Mouse (Mus musculus) lung, postnatal 36 days (tissue): ENCODE results near the gene Dzank1.
A peak's percentile ranks its signal among the peaks of the same experiment; 100 is the strongest.

Experiments used
- DNase-seq: peaks from one replicate; pipeline ENCODE4 v3.0.0; 2022; ENCODE audit warnings: mixed read lengths

The Dzank1 gene

GRCm38 (mm10) chr2:144526981-144527820, at the start of gene Dzank1, which contains the start of gene Polr3f:
TSS of gene Dzank1 (minus strand) at chr2:144527414.
TSS of gene Polr3f (plus strand) at chr2:144527718.
- peak; percentile 99 for DNase-seq

DNA sequence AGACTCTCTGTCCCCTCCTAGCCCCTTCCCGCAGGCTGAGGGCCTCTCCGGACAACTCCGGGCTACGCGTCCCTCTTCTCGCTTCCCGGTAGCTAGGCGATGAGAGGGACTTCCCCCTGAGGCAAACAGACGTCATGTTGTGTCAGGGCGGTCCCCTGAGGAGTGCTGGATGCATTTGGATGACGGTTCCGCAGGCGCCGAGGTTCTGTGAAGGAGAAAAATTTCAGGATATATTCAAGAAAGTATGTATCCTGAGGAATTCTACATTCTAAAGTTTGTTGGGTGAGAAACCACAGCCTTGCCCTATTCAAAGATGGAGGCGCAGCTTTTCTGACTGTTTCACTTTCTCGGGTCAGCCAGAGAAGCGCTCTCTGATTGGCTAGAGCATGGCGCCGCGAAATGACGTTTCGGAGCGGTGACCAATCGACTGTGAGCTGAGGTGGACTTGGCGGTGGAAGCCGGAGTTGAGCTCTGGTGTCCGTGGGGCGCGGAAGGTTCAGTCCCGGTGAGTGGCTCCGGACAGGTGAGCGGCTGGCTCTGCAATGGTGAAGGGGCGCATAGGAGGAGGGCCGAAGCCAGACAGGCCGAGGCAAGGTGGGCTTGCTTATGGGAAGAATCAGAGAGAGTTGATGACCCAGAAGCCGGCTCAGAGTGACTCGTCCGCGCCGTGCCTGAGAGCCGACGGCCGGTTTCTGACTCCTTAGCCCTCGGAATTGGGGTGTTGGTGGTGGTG, 28.8 kb upstream of the Dzank1 start, which contains the start of gene Sec23b:
Sec23b (plus strand) TSS at position 410 of the 733 bp plus-strand sequence.
- DNase-seq = peak; percentile 99

- DNase-seq = no peak
Observed at GRCm38 (mm10) chr2:144555286-144555819, 28.1 kb upstream of the Dzank1 start.

GRCm38 (mm10) chr2:144553905-144554304, 26.7 kb upstream of the Dzank1 start:
- DNase-seq = no peak

- DNase-seq = peak; percentile 71
Observed at GRCm38 (mm10) chr2:144550529-144550928, 23.3 kb upstream of the Dzank1 start, which contains the start of gene Rbbp9. TSS of gene Rbbp9 (minus strand) at chr2:144550869.

DNA sequence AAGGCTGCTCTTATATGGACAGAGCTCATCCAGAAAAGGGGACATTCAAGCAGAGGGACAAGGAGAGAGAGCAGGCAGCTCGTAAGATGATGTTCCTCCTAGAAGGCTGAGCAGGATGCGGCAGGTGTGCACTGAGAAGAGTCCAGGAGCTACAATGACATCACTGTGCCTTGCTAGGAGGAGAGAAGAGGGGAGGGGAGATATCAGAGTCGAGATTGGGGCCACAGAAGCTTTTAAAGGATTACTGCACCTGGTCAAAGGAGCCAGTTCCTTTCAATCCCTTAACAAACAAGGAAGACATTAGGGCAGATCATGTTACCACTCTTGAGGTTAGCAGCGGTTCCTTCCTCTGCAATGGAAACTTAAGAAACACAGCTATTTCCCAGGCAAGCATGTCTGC, 20.3 kb upstream of the Dzank1 start:
- DNase-seq = no peak

DNA sequence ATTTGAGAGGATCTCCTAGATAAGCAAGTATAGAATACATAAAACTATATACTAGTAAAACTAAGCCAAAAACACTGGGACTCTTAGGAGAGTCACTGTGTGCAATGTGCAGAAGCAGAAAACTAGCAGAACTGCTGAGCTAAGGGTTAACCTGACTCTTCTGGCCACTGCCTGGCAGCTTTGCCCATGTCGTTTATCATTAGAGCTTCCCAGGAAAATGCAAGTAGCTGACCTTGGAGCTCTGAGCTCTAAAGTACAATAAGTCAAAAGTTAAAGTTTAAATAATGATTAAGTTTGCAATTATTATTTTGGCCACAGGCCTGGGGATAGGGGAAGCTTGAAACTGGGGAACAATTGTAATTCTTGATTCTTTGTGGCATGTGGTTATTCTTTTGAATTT, 18.3 kb upstream of the Dzank1 start:
- no peak for DNase-seq

GRCm38 (mm10) chr2:144545061-144545460, 17.8 kb upstream of the Dzank1 start:
- DNase-seq = no peak

DNA sequence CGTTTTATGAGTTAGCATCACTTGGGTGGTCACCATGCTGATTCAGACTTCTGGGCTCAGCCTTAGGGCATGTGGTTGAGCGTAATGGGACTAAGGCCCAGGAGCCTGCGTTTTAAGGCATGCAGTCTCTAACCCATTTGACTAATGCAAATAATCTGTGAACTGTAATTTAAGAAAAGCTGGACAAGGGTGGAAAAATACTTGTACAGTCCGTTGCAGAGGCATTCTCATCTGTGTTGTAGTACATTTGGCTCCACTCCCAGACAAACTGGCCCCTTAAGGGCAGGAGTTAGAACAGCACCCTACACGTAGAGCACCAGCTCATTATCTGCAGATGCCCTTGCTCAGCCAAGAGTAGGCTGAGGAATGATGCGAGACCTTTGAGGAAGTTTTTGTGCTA, 17.4 kb upstream of the Dzank1 start:
- peak; percentile 33 for DNase-seq

DNA sequence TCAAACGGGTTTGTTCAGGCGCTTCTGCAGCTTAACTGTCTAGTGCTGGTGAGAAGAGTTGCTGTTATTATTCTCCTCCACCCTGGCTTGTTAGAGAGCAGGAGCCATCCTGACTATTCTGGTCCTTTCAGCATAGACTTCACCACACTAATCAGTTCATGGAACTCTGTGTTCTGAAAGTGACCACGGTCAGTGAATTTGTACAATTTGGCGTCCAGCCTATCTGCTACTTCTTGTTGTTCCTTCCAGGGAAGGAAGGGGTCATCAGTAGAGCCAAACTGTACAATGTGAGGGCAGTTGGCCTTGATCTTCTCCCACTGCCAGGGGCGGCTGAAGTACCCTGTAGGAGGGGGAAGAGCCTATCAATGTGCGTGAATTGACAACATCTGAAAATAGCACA, 16.5 kb upstream of the Dzank1 start:
- DNase-seq = no peak

DNA sequence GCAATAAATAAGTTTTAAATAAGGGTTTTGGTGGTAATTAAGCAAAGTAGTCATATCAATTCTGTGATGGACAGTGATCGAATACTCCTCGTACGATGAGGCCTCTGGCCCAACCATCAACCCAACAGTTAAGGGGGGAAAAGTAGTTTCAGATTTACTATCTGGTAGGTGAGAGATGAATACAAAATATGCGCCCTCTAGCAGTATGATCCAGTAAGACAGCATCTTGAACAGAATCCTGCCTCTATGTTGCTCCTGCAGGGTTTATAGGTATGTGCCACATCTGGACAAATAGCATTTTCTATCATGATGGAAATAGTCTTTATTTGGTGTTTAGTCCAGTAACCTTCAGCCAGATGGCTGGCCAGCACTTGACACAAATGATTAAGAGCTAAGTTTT, 14.0 kb upstream of the Dzank1 start:
- no peak for DNase-seq

GRCm38 (mm10) chr2:144537123-144537522, 9.9 kb upstream of the Dzank1 start:
- DNase-seq = no peak

DNA sequence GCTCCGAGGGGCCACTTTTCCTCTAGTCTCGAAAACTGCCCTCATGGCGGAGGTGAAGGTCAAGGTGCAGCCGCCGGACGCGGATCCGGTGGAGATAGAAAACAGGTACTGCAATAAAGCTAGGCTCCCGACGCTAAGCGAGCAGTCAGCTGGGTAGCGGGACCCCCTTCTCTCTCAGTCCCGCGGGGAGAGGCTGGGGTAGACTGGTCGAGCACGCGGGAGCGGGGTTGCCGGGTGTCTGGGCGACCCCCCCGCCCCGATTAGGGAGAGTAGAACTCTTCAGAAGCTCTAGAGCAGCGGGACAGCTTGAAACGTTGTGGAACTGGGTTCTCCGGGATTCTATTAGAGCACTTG, 584 bp upstream of the Dzank1 start:
- DNase-seq = no peak

DNA sequence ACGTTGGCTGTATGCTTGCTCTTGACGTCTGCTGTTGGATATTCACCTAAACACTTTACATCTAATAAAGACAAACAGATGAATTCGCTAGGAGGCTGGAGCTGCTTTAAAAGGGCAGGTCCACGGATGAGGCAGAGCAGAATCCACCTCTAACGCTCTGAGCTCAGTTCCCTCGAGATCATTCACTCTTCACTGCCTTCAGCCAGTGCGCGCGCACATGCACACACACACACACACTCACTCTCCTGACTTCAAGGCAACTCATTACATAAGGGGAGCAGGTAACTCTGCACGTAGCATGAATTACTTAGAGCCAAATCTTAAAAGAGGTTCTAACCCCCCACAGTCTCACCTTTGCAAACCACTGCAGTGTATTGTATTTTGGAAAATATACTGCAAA, 1.4 kb downstream of the Dzank1 start:
- DNase-seq = no peak

DNA sequence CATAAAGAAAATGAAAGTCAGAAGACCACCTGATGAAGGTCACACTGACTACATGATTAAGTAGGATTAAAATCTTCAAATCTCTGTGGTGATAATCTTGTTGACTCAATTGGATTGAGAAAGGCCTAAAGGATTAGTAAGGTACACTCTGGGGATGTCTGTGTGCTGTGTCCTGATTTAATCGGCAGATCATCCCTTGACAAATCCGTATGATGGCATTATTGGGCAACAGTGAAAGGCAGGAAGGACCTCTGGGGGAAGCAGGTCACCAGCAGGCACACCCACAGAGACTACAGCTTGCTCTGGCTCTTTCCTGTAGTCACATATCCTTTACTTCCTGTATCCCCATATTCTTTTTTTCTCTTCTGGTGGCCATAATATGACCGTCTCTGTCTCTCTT, 7.4 kb downstream of the Dzank1 start:
- DNase-seq = no peak

- DNase-seq = no peak
Observed at GRCm38 (mm10) chr2:144514619-144515018, 12.6 kb downstream of the Dzank1 start.

- DNase-seq = no peak
Observed at GRCm38 (mm10) chr2:144502134-144502533, 25.1 kb downstream of the Dzank1 start.

GRCm38 (mm10) chr2:144489342-144489741, 37.9 kb downstream of the Dzank1 start:
- no peak for DNase-seq

DNA sequence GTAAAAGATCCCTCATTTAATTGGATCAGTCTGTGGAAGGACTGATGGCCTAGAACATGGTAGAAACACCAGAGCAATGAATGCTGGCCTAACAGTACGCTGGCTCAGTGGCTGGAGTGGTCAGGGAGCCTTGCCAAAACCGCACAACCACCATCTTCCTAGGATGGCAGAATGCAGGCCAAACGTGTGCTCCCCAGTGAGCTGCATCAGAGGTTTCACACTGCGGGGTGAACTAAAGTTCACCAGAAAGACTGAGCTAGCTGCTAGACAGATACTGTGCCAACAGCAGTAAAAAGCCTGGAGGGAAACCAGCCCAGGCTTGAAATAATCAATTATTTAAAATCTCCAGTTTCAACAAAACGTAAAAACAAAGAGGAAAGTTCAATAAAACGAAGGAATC, 39.7 kb downstream of the Dzank1 start:
- DNase-seq = no peak

DNA sequence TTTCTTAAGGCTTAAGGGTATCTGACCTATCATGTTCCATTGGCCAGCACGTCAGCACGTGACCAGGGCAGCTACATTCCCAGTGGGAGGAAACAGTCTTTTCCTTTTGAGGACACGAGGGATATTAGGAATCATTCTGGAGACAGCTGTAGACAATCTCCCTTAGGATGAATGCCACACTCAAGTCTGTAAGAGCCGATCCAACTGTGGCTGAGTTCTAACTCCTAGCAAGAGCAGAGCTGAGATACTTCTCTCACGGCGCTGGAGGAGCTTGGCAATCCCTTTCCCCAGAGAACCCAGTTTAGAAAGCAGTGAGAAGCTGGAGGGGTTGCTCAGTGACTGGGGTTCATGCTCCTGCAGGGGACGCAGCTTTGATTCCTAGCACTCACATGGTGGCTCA, 41.8 kb downstream of the Dzank1 start:
- no peak for DNase-seq

GRCm38 (mm10) chr2:144484084-144484483, 43.1 kb downstream of the Dzank1 start:
- no peak for DNase-seq

- DNase-seq = peak; percentile 2
Observed at GRCm38 (mm10) chr2:144479421-144479820, 47.8 kb downstream of the Dzank1 start.

GRCm38 (mm10) chr2:144467203-144467602, 60.0 kb downstream of the Dzank1 start:
- DNase-seq = no peak
